Mouse (Mus musculus) brain, embryonic 14.5 days (tissue): ENCODE measurements around the gene Tnfrsf1b.

Source experiments
- CTCF ChIP-seq: fragments of 200-500 bp; IDR thresholded peaks from 2 replicates; pipeline ENCODE4 v1.5.1; 2012; ENCODE audit warnings: inconsistent platforms, mild to moderate bottlenecking, moderate library complexity, borderline replicate concordance; ENCODE audit not compliant: insufficient read depth, insufficient read length; ENCODE audit errors: extremely low read depth
- POLR2A ChIP-seq: fragments of 200-500 bp; IDR thresholded peaks from 2 replicates; pipeline ENCODE4 v1.6.1; 2012; ENCODE audit warnings: mild to moderate bottlenecking, inconsistent platforms, borderline replicate concordance; ENCODE audit not compliant: poor library complexity, insufficient read depth, insufficient read length, severe bottlenecking; ENCODE audit errors: extremely low read depth

DNA sequence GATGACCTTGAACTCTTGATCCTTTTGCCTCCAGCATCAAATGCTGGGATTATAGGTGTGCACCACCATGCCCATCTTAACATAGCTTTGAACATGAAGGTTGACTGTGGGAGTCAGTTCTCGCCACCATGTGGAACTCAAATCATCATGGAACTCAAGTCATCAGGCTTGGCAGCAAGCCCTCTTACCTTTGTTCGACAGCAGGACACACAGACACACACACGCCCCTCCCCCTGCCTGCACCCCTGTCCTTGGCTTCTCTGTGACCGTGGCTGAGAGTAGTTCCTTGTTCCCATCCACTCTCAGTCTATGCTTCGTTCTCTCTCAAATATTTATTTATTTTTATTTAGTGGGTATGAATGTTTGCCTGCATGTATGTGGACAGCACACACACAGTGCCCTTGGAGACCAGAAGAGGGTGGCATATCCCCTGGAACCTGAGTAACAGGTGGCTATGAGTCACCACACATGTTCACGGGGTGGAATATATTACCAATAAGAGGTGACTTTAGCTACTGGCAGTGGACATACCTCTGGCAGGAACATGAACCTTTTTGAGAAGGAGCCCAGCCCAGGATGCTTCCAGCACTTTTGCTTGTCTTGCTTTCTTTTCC lies 37.5 kb downstream of the Tnfrsf1b start:
- no peak for TF ChIP-seq CTCF
- TF ChIP-seq POLR2A, result no peak
